Mouse (Mus musculus): ENCODE measurements at regions not wholly inside any gene's neighbourhood (a gene's known extent, or its start where the extent isn't known, plus 50 kb on each side); places are given as distances from the start of the nearest gene placed in this dataset.

GRCm38 (mm10) chr10:37079535-37079934 lies 59.2 kb downstream of the Marcks start:
- no peak for DNase-seq

- peak; percentile 88 for DNase-seq
Observed at GRCm38 (mm10) chr10:37078439-37078838, 60.3 kb downstream of the Marcks start.

GRCm38 (mm10) chr10:37077741-37078140 lies 61.0 kb downstream of the Marcks start:
- DNase-seq = no peak

- DNase-seq = no peak
Observed at GRCm38 (mm10) chr10:37072834-37073233, 65.9 kb downstream of the Marcks start.

GRCm38 (mm10) chr10:37072061-37072460 lies 66.7 kb downstream of the Marcks start:
- DNase-seq = no peak

- no peak for DNase-seq
Observed at GRCm38 (mm10) chr10:37071420-37071819, 67.3 kb downstream of the Marcks start.
